Mouse (Mus musculus) CH12.LX (cell line): ENCODE measurements around the gene Tmod1. TPM values are rescaled to one million over a fixed set of nuclear protein-coding genes. Genes with fewer than 3 reads are reported as not detected.

Experiments
- DNase-seq: peaks from one replicate; pipeline ENCODE4 v3.0.0-alpha.2; 2013; ENCODE audit errors: extremely low read depth
- H3K27ac ChIP-seq: 2 replicates; pipeline ENCODE4 v1.5.1; 2012; ENCODE audit warnings: low read depth, mild to moderate bottlenecking, control low read depth, moderate library complexity; ENCODE audit not compliant: insufficient read depth
- H3K27me3 ChIP-seq: replicated peaks from 2 replicates; pipeline ENCODE3; 2012; ENCODE audit warnings: inconsistent platforms
- H3K36me3 ChIP-seq, 2 experiments: replicated peaks in 1 of 2; 2 replicates each; pipeline versions ENCODE3 to v1.6.1; 2012; ENCODE audit warnings: inconsistent platforms in 1 of 2, low read length in 1 of 2, mild to moderate bottlenecking in 1 of 2, mixed read lengths in 1 of 2, moderate library complexity in 1 of 2; ENCODE audit not compliant: control insufficient read depth in 1 of 2, insufficient read depth in 1 of 2
- H3K4me1 ChIP-seq, 2 experiments: 2 replicates each; pipeline ENCODE4 v1.6.1; 2012; ENCODE audit warnings: inconsistent platforms in 1 of 2, moderate library complexity in 1 of 2; ENCODE audit not compliant: insufficient read depth in 2 of 2, control insufficient read depth in 1 of 2
- H3K4me2 ChIP-seq: 2 replicates; pipeline ENCODE4 v1.6.1; 2012; ENCODE audit warnings: low read depth, mild to moderate bottlenecking, control low read depth; ENCODE audit not compliant: poor library complexity, insufficient read depth, severe bottlenecking
- H3K4me3 ChIP-seq, 3 experiments: fragments of 150-350 bp in 1 of 3; sonication (generic) in 1 of 3; replicated peaks in 1 of 3; 2 replicates each; pipeline versions ENCODE3 to v1.5.1; 2011 to 2012; ENCODE audit warnings: low read depth in 2 of 3, low read length in 2 of 3, mild to moderate bottlenecking in 2 of 3, moderate library complexity in 2 of 3, control low read depth in 1 of 3, improper control_type of control experiment in 1 of 3, inconsistent platforms in 1 of 3, mixed read lengths in 1 of 3; ENCODE audit not compliant: poor library complexity in 1 of 3
- H3K79me2 ChIP-seq: replicated peaks from 2 replicates; pipeline ENCODE4 v1.6.1; 2012; ENCODE audit warnings: mild to moderate bottlenecking, moderate library complexity; ENCODE audit not compliant: control insufficient read depth, poor library complexity, insufficient read depth, severe bottlenecking; ENCODE audit errors: extremely low read depth
- H3K9ac ChIP-seq: 2 replicates; pipeline ENCODE4 v1.6.1; 2012; ENCODE audit warnings: low read depth, mild to moderate bottlenecking, control low read depth, moderate library complexity; ENCODE audit not compliant: insufficient read depth
- H3K9me3 ChIP-seq: replicated peaks from 2 replicates; pipeline ENCODE3; 2012; ENCODE audit warnings: low read length, inconsistent platforms, mixed read lengths
- BHLHE40 ChIP-seq: IDR thresholded peaks from 2 replicates; pipeline ENCODE4 v1.6.1; 2011; ENCODE audit warnings: mild to moderate bottlenecking, low read depth, low read length, improper control_type of control experiment
- CHD1 ChIP-seq: IDR thresholded peaks from 2 replicates; pipeline ENCODE4 v1.6.1; 2012; ENCODE audit warnings: low read depth, low read length, improper control_type of control experiment, inconsistent platforms
- E2F4 ChIP-seq: IDR thresholded peaks from 2 replicates; pipeline ENCODE4 v1.6.1; 2011; ENCODE audit warnings: low read depth, low read length, improper control_type of control experiment; ENCODE audit not compliant: insufficient replicate concordance
- JUND ChIP-seq: conservative IDR thresholded peaks from 2 replicates; pipeline ENCODE4 v1.6.1; 2011; ENCODE audit warnings: low read depth, low read length, improper control_type of control experiment
- MXI1 ChIP-seq: IDR thresholded peaks from 2 replicates; pipeline ENCODE4 v1.6.1; 2011; ENCODE audit warnings: mild to moderate bottlenecking, low read depth, low read length, improper control_type of control experiment
- TCF12 ChIP-seq: IDR thresholded peaks from 2 replicates; pipeline ENCODE4 v1.6.1; 2014; ENCODE audit warnings: low read depth, mild to moderate bottlenecking, inconsistent platforms, low read length, improper control_type of control experiment
- USF1 ChIP-seq: IDR thresholded peaks from 2 replicates; pipeline ENCODE4 v1.6.1; 2014; ENCODE audit warnings: low read depth, mild to moderate bottlenecking, inconsistent platforms, low read length, improper control_type of control experiment
- dilution Hi-C: fragments of 300-500 bp; cut with MboI; formaldehyde crosslinking; loops from 2 replicates; pipeline ENCODE4 v1.14.3; 2020; ENCODE audit warnings: low sequenced_read_pairs; ENCODE audit not compliant: extremely low pct_unique_long_range_greater_than_20kb, extremely low pct_ligation_motif_present
- in situ Hi-C: fragments of 300-500 bp; cut with MboI; formaldehyde crosslinking; loops from 3 replicates; pipeline ENCODE4 v1.14.3; 2019; ENCODE audit warnings: low sequenced_read_pairs, low pct_ligation_motif_present, low pct_unique_long_range_greater_than_20kb, mixed read lengths
- polyA plus RNA-seq: library from polyadenylated mRNA; unstranded; fragments of >175 nt; gene quantifications from 2 replicates; pipeline ENCODE4 v1.2.1, GENCODE M21; 2012; ENCODE audit warnings: low read depth; ENCODE audit not compliant: insufficient read length
- total RNA-seq, 2 experiments: library from RNA; depleted of rRNA; stranded (reverse); fragments of 300-350 nt in 1 of 2; fragments of >200 nt in 1 of 2; gene quantifications; 2 replicates each; pipeline ENCODE4 v1.2.3; 2012 to 2014

Gene Tmod1
- total and polyA plus RNA-seq, 3 experiments = 0.93 to 3.1 (median 2.5) TPM

DNA sequence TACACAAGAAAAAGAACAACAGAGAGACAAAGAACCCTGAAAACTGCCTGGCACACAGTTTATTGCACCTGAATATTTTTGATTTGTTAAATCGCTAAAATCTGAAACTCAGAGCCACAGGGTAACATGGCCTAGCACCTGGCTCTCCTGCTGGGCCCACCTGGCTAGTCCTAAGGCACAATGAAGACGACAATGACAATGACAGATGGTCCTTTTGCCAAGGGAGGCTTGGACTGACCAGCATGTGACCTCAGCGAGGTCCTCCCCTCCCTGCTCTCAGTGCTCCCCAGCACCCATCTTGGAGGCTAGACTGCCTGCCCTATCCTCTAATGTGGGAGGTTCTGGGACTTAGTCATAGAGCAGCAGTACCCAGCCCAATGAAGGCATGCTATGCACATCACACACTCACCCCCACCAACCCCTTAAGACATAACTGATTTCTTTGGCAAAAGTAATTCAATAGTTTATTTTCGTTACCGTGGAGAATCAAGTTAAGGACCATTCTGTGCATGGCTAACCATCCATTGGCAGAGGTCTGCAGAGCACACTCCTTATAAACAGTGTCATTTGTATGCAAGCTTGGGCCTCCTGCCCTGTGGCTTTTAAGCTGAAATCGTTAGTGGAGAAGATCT, 31.2 kb downstream of the Tmod1 start:
- H3K4me1 ChIP-seq = no peaks in the 10 kb centered on the region
- in situ Hi-C loops = no loop called here
- TF ChIP-seq E2F4 = no peak
- TF ChIP-seq, all 38 proteins: peak for 0
- H3K36me3 ChIP-seq = peaks cover 0 to 2% of the 10 kb centered on the region in 2 experiments
- no peaks in the 10 kb centered on the region for H3K9me3 ChIP-seq
- H3K27ac ChIP-seq = no peak overlapping the region
- H3K79me2 ChIP-seq = no peaks in the 10 kb centered on the region
- dilution Hi-C loops = no loop called here
- no peak for DNase-seq
- no peak overlapping the region for H3K9ac ChIP-seq
- no peaks in the 10 kb centered on the region for H3K27me3 ChIP-seq
- H3K4me3 ChIP-seq = no peak overlapping the region
- H3K4me2 ChIP-seq = no peak overlapping the region

DNA sequence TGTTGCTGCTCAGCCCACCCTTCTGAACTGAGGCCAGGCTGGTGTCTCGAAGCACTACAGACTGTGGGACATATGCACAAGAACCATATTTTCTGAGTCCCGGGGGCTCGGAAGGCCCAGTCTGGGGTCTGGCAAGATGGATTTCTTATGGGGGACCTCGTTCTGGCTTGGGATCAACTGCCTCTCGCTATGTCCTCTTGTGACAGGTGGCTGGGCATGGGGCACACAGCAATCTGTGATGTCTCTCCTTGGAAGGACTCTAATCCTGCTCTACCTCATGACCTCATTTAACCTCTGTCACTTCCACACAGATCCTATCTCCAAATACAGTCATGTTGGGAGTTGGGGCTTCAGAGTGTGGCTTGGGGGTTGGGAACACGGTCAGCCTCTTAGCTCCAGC, 33.9 kb downstream of the Tmod1 start:
- TF ChIP-seq USF1 (no peak), JUND (no peak), MXI1 (no peak)
- Histone ChIP-seq H3K27ac (no peak overlapping the region), H3K4me3 (no peak overlapping the region), H3K9me3 (no peaks in the 10 kb centered on the region), H3K4me1 (peaks cover 0 to 5% of the 10 kb centered on the region in 2 experiments; a peak in 1 of 4 replicates), H3K79me2 (no peaks in the 10 kb centered on the region), H3K36me3 (no peaks in the 10 kb centered on the region), H3K4me2 (no peak overlapping the region), H3K9ac (no peak overlapping the region), H3K27me3 (no peaks in the 10 kb centered on the region)
- no peak for DNase-seq
- dilution Hi-C loops = no loop called here
- in situ Hi-C loops = no loop called here

DNA sequence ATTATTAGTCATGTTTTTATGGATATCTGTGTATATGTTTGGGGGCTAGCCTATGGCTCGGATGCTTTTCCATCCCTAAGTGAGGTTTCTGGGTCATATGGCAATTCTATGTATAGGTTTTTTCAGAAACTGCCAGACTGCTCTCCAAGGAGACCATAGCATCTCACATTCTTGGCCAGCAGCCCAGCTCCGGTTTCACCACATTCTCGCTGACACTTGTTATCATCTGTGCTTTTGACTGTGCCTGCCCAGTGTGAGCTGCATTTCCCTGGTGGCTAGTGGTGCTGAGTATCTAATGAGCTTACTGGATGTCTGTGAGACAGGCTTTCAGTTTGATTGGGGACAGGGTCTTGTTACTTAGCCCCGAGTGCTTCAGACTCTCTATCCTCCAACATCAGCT, 35.0 kb downstream of the Tmod1 start:
- no peaks in the 10 kb centered on the region for H3K79me2 ChIP-seq
- no peaks in the 10 kb centered on the region for H3K9me3 ChIP-seq
- TF ChIP-seq CHD1 (no peak), TCF12 (no peak), BHLHE40 (no peak)
- H3K4me1 ChIP-seq = peaks cover 0 to 5% of the 10 kb centered on the region in 2 experiments; a peak in 1 of 4 replicates
- H3K27ac ChIP-seq = no peak overlapping the region
- H3K27me3 ChIP-seq = no peaks in the 10 kb centered on the region
- no peak overlapping the region for H3K9ac ChIP-seq
- H3K4me3 ChIP-seq = no peak overlapping the region
- H3K4me2 ChIP-seq = no peak overlapping the region
- in situ Hi-C loops = no loop called here
- dilution Hi-C loops = no loop called here
- DNase-seq = no peak
- no peaks in the 10 kb centered on the region for H3K36me3 ChIP-seq
